Mouse (Mus musculus) bone marrow, adult 2 months (tissue): Measurements from ENCODE around the gene Psmd6.

Experiments used
- CTCF ChIP-seq: fragments of 200-500 bp; IDR thresholded peaks from 2 replicates; pipeline ENCODE4 v1.5.1; 2011; ENCODE audit warnings: low read length, control low read depth; ENCODE audit not compliant: control insufficient read depth, insufficient read depth
- POLR2A ChIP-seq: fragments of 200-500 bp; IDR thresholded peaks from 2 replicates; pipeline ENCODE4 v1.6.1; 2011; ENCODE audit warnings: low read depth, mild to moderate bottlenecking, control low read depth, low read length, borderline replicate concordance; ENCODE audit not compliant: control insufficient read depth

GRCm38 (mm10) chr14:14066241-14066640, 54.5 kb downstream of the Psmd6 start:
- TF ChIP-seq CTCF (no peak), POLR2A (no peak)
